Mouse (Mus musculus) forebrain, embryonic 10.5 days (tissue): ENCODE measurements around the gene Gm3238. TPM values are rescaled to one million over a fixed set of nuclear protein-coding genes. Genes with fewer than 3 reads are reported as not detected.

Experiments used
- DNase-seq: peaks from one replicate; pipeline ENCODE4 v3.0.0-alpha.2; 2017; ENCODE audit warnings: low spot score; ENCODE audit errors: extremely low spot score
- H3K27ac ChIP-seq: fragments of 300-500 bp; sonication (generic); 2 replicates; pipeline ENCODE4 v1.5.1; 2016; ENCODE audit warnings: mild to moderate bottlenecking
- H3K27me3 ChIP-seq: fragments of 300-500 bp; sonication (generic); 2 replicates; pipeline ENCODE4 v1.6.1; 2016; ENCODE audit warnings: mild to moderate bottlenecking; ENCODE audit not compliant: poor library complexity, severe bottlenecking
- H3K36me3 ChIP-seq: fragments of 300-500 bp; sonication (generic); replicated peaks from 2 replicates; pipeline ENCODE4 v1.6.1; 2016; ENCODE audit warnings: mild to moderate bottlenecking, moderate library complexity
- H3K4me1 ChIP-seq: fragments of 300-500 bp; sonication (generic); 2 replicates; pipeline ENCODE4 v1.6.1; 2016
- H3K4me3 ChIP-seq: fragments of 300-500 bp; sonication (generic); 2 replicates; pipeline ENCODE4 v1.5.1; 2016; ENCODE audit warnings: mild to moderate bottlenecking, moderate library complexity
- H3K9me3 ChIP-seq: fragments of 300-500 bp; sonication (generic); 2 replicates; pipeline ENCODE4 v1.6.1; 2016; ENCODE audit warnings: mild to moderate bottlenecking, moderate library complexity
- WGBS: fragments of 180-500 bp; shearing (Covaris S2); methylation state at CpG from one replicate; pipeline ENCODE4 v1.1.7; 2016; 5-methylcytosine and 5-hydroxymethylcytosine counted together
- polyA plus RNA-seq: library from polyadenylated mRNA; unstranded; fragments of >200 nt; fragmentation: Nextera tagmentation; extraction: Ambion mirVana; gene quantifications from 2 replicates; pipeline ENCODE4 v1.2.1, GENCODE M21; 2016

Gene Gm3238
- polyA plus RNA-seq, 1 experiment from 2014 or later, result not detected

GRCm38 (mm10) chr10:77729241-77729640, 41.9 kb downstream of the Gm3238 start:
- Histone ChIP-seq H3K27ac (no peak overlapping the region), H3K36me3 (no peaks in the 10 kb centered on the region), H3K4me1 (peaks cover 4% of the 10 kb centered on the region; the same call in 1 of the 2 replicates), H3K27me3 (no peaks in the 10 kb centered on the region), H3K9me3 (peaks cover 3% of the 10 kb centered on the region; the same call in 1 of the 2 replicates), H3K4me3 (no peak overlapping the region)
- DNase-seq, result no peak
- 50% methylated on average over 4 of the region's 4 CpGs for WGBS

DNA sequence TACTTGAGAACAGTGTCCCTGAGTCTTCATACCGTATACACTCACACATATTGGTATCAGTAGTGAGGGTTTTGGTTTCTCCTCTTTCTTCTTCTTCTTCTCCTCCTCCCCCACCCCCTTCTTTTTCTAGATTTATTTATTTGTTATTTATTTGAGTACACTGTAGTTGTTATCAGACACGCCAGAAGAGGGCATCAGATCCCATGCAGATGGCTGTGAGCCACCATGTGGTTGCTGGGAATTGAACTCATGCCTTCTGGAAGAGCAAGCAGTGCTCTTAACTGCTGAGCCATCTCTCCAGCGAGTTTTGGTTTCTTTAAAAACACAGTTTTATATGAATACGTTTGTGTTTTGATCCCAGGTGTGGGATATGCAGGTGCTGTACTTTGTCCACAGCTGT, 42.8 kb downstream of the Gm3238 start:
- no peaks in the 10 kb centered on the region for H3K9me3 ChIP-seq
- DNase-seq, result no peak
- H3K36me3 ChIP-seq, result no peaks in the 10 kb centered on the region
- H3K27ac ChIP-seq, result no peak overlapping the region
- no peak overlapping the region for H3K4me3 ChIP-seq
- WGBS, result 60% methylated on average over 4 of the region's 4 CpGs
- H3K27me3 ChIP-seq, result no peaks in the 10 kb centered on the region
- peaks cover 4% of the 10 kb centered on the region; the same call in 1 of the 2 replicates for H3K4me1 ChIP-seq

- 44% methylated on average over 3 of the region's 3 CpGs for WGBS
- DNase-seq, result no peak
- H3K4me1 ChIP-seq, result peaks cover 4% of the 10 kb centered on the region; the same call in 1 of the 2 replicates
- H3K27me3 ChIP-seq, result no peaks in the 10 kb centered on the region
- H3K27ac ChIP-seq, result no peak within 1 kb of the TSS
- no peaks in the 10 kb centered on the region for H3K36me3 ChIP-seq
- no peaks in the 10 kb centered on the region for H3K9me3 ChIP-seq
- H3K4me3 ChIP-seq, result no peak within 1 kb of the TSS
These were observed 44.9 kb downstream of the Gm3238 start, which contains the start of gene Gm10100 for GRCm38 (mm10) chr10:77726186-77726585. TSS of gene Gm10100 (plus strand) at chr10:77726486.

DNA sequence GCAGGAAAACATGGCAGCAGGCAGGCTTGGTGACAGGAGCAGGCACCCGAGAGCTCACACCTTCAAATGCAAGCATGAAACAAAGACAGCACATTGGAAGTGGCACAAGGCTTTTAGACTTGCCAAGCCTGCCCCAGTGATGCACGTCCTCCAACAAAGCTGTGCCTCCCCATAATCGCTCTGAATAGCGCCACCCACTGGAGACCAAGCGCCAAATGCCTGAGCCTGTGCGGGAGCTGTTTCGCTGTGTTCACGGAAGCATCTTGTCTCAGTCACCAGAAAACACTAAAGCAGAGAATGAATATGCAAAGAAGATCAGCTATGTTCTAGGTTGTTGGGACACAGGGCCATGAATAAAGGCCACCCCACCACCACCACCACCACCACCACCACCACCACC, 46.3 kb downstream of the Gm3238 start:
- Histone ChIP-seq H3K27ac (no peak overlapping the region), H3K4me1 (peaks cover 4% of the 10 kb centered on the region; the same call in 1 of the 2 replicates), H3K27me3 (no peaks in the 10 kb centered on the region), H3K36me3 (no peaks in the 10 kb centered on the region), H3K9me3 (peaks cover 7% of the 10 kb centered on the region; the same call in 1 of the 2 replicates), H3K4me3 (no peak overlapping the region)
- WGBS, result 73% methylated on average over 8 of the region's 8 CpGs
- no peak for DNase-seq

Other genes starting within 250 kb of the Gm3238 start
- 0.44 and 0.76 TPM in 2 replicates for gene Itgb2, start 241.1 kb downstream of the Gm3238 start, polyA plus RNA-seq
- gene Pttg1ip, start 189.6 kb downstream of the Gm3238 start, polyA plus RNA-seq, result 62.0 and 64.5 TPM in 2 replicates
- gene Sumo3, start 165.2 kb downstream of the Gm3238 start, polyA plus RNA-seq, result 439 and 448 TPM in 2 replicates
- gene Gm49325, start 165.1 kb downstream of the Gm3238 start, polyA plus RNA-seq, result 3.1 and 3.4 TPM in 2 replicates
- gene Ube2g2, start 149.1 kb downstream of the Gm3238 start, polyA plus RNA-seq, result 102 and 104 TPM in 2 replicates
- gene Tspear, start 84.8 kb downstream of the Gm3238 start, polyA plus RNA-seq, result 1.1 and 1.4 TPM in 2 replicates
- not detected in 2 replicates for gene Gm19402, start 80.6 kb downstream of the Gm3238 start, polyA plus RNA-seq
- not detected in 2 replicates for gene Gm9508, start 74.1 kb downstream of the Gm3238 start, polyA plus RNA-seq
- not detected in 2 replicates for gene Gm10272, start 64.7 kb downstream of the Gm3238 start, polyA plus RNA-seq
- gene Gm10024, start 59.9 kb downstream of the Gm3238 start, polyA plus RNA-seq, result not detected in 2 replicates
- not detected in 2 replicates for gene Gm10142, start 55.5 kb downstream of the Gm3238 start, polyA plus RNA-seq
- gene Krtap12-1, start 50.7 kb downstream of the Gm3238 start, polyA plus RNA-seq, result not detected in 2 replicates
- not detected in 2 replicates for gene Gm10100, start 44.8 kb downstream of the Gm3238 start, polyA plus RNA-seq
- not detected in 2 replicates for gene Gm18596, start 28.7 kb downstream of the Gm3238 start, polyA plus RNA-seq
- not detected in 2 replicates for gene Gm9736, start 20.0 kb downstream of the Gm3238 start, polyA plus RNA-seq
- not detected in 2 replicates for gene Gm3233, start 11.6 kb downstream of the Gm3238 start, polyA plus RNA-seq
- not detected in 2 replicates for gene Gm7138, start 5.6 kb upstream of the Gm3238 start, polyA plus RNA-seq
- not detected in 2 replicates for gene Gm3250, start 11.2 kb upstream of the Gm3238 start, polyA plus RNA-seq
- not detected in 2 replicates for gene Gm7137, start 16.9 kb upstream of the Gm3238 start, polyA plus RNA-seq
- not detected in 2 replicates for gene Gm9639, start 23.8 kb upstream of the Gm3238 start, polyA plus RNA-seq
- not detected in 2 replicates for gene Gm19668, start 27.8 kb upstream of the Gm3238 start, polyA plus RNA-seq
- not detected in 2 replicates for gene Gm9507, start 40.5 kb upstream of the Gm3238 start, polyA plus RNA-seq
- not detected in 2 replicates for gene Gm2696, start 43.4 kb upstream of the Gm3238 start, polyA plus RNA-seq
- not detected in 2 replicates for gene Krtap10-4, start 55.8 kb upstream of the Gm3238 start, polyA plus RNA-seq
- not detected in 2 replicates for gene Krtap10-10, start 64.6 kb upstream of the Gm3238 start, polyA plus RNA-seq
- not detected in 2 replicates for gene Gm36176, start 75.5 kb upstream of the Gm3238 start, polyA plus RNA-seq
- gene Gm10318, start 81.5 kb upstream of the Gm3238 start, polyA plus RNA-seq, result not detected in 2 replicates
- gene Gm3285, start 90.7 kb upstream of the Gm3238 start, polyA plus RNA-seq, result not detected in 2 replicates
- 2.4 and 2.5 TPM in 2 replicates for gene Lrrc3, start 131.2 kb upstream of the Gm3238 start, polyA plus RNA-seq
- gene Trpm2, start 199.2 kb upstream of the Gm3238 start, polyA plus RNA-seq, result 0.53 and 0.57 TPM in 2 replicates
- 33.9 and 37.4 TPM in 2 replicates for gene 1810043G02Rik, start 207.2 kb upstream of the Gm3238 start, polyA plus RNA-seq
- gene Pfkl, start 238.8 kb upstream of the Gm3238 start, polyA plus RNA-seq, result 262 and 282 TPM in 2 replicates